Mouse (Mus musculus): ENCODE measurements around the gene Rbm14. TPM values are rescaled to one million over a fixed set of nuclear protein-coding genes. Genes with fewer than 3 reads are reported as not detected.

The Rbm14 gene
- polyA plus RNA-seq (2012; rRNA removed): 158 and 205 TPM in 2 replicates

DNA sequence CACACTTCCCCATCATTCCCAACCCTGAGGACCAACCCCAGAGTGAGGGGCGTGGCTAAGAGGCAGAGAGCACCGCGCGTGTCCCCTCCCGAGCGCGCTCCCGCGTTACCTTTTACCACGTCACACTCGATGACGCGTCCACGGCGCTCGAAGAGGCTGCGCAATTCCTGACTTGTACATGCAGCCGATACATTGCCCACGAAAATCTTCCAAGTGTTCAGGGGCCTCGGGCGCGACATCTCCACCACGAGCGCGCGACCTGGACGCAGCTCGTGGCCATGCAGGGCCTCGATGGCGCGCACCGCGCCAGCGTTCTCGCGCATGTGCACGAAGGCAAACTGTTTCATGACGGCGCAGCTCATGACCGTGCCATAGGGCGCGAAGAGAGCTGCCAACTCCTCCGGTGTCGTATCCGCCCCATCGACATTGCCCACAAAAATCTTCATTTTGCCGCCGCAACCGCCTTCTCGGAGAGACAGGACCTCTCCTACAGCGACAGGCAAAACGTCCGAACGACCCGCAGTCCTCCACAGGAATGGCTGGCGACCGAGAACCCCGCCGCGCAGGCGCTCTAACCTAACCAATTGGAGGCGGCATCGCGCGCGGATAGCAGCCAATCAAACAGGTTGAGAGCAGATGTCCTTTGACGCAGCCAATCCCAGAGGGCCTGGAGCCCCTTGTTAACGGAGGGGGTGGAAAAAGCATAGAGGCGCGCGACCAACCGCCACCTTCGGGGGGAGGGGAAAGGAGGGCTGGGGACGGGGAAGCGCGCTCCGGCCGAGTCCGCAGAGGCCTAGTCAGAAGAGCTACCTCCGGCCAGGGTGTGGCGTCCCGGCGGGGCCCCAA is at the start of gene Rbm14, which contains the start of gene Gm21992:
Rbm14 (minus strand) TSS at position 572 of the 846 bp plus-strand sequence.
Gm21992 (minus strand) TSS at position 550 of the 846 bp plus-strand sequence.
- peak; percentile 96 for DNase-seq
- Histone ChIP-seq H3K27me3 (ENCODE audit: control insufficient read depth, insufficient read depth, low read length) (no peaks in the 10 kb centered on the region), H3K27ac (ENCODE audit: control insufficient read depth, insufficient read depth, low read length) (peak within 1 kb of the TSS; percentile 60), H3K36me3 (ENCODE audit: control insufficient read depth, insufficient read depth, low read length) (no peaks in the 10 kb centered on the region), H3K4me3 (ENCODE audit: control insufficient read depth, insufficient read depth, low read length) (peak within 1 kb of the TSS; percentile 65), H3K4me1 (replicated peaks; ENCODE audit: control insufficient read depth, insufficient read depth, low read length) (peaks cover 3% of the 10 kb centered on the region)
- under 1% methylated on average over 83 of the region's 83 CpGs for WGBS
- peak; percentile 53; the same call in 1 of the 2 replicates for TF ChIP-seq CTCF (IDR thresholded peaks at IDR 0.05; ENCODE audit: borderline replicate concordance, control insufficient read depth, extremely low read depth, insufficient read depth, low read length, poor library complexity)
- TF ChIP-seq POLR2A (IDR thresholded peaks at IDR 0.05; ENCODE audit: control insufficient read depth, extremely low read depth, insufficient read depth, low read length, poor library complexity): peak; percentile 98

- WGBS: 94% methylated on average over 6 of the region's 6 CpGs
- no peaks in the 10 kb centered on the region for H3K4me1 ChIP-seq (replicated peaks; ENCODE audit: control insufficient read depth, insufficient read depth, low read length)
- DNase-seq: no peak
- no peak overlapping the region for H3K27ac ChIP-seq (ENCODE audit: control insufficient read depth, insufficient read depth, low read length)
- TF ChIP-seq CTCF (IDR thresholded peaks at IDR 0.05; ENCODE audit: borderline replicate concordance, control insufficient read depth, extremely low read depth, insufficient read depth, low read length, poor library complexity) (no peak), POLR2A (IDR thresholded peaks at IDR 0.05; ENCODE audit: control insufficient read depth, extremely low read depth, insufficient read depth, low read length, poor library complexity) (no peak)
- peaks cover 4% of the 10 kb centered on the region; the same call in 1 of the 2 replicates for H3K27me3 ChIP-seq (ENCODE audit: control insufficient read depth, insufficient read depth, low read length)
- no peak overlapping the region for H3K4me3 ChIP-seq (ENCODE audit: control insufficient read depth, insufficient read depth, low read length)
- H3K36me3 ChIP-seq (ENCODE audit: control insufficient read depth, insufficient read depth, low read length): no peaks in the 10 kb centered on the region
Observed at GRCm38 (mm10) chr19:4859081-4859480, 47.6 kb upstream of the Rbm14 start.

GRCm38 (mm10) chr19:4855951-4856350 is 44.5 kb upstream of the Rbm14 start:
- no peaks in the 10 kb centered on the region for H3K4me1 ChIP-seq (replicated peaks; ENCODE audit: control insufficient read depth, insufficient read depth, low read length)
- H3K36me3 ChIP-seq (ENCODE audit: control insufficient read depth, insufficient read depth, low read length): no peaks in the 10 kb centered on the region
- WGBS: 85% methylated on average over 4 of the region's 4 CpGs
- no peak overlapping the region for H3K4me3 ChIP-seq (ENCODE audit: control insufficient read depth, insufficient read depth, low read length)
- peaks cover 6% of the 10 kb centered on the region; the same call in 1 of the 2 replicates for H3K27me3 ChIP-seq (ENCODE audit: control insufficient read depth, insufficient read depth, low read length)
- no peak overlapping the region; the same call in 1 of the 2 replicates for H3K27ac ChIP-seq (ENCODE audit: control insufficient read depth, insufficient read depth, low read length)
- DNase-seq: no peak
- TF ChIP-seq POLR2A (IDR thresholded peaks at IDR 0.05; ENCODE audit: control insufficient read depth, extremely low read depth, insufficient read depth, low read length, poor library complexity) (no peak), CTCF (IDR thresholded peaks at IDR 0.05; ENCODE audit: borderline replicate concordance, control insufficient read depth, extremely low read depth, insufficient read depth, low read length, poor library complexity) (no peak)

- H3K36me3 ChIP-seq (ENCODE audit: control insufficient read depth, insufficient read depth, low read length): no peaks in the 10 kb centered on the region
- WGBS: 22% methylated on average over 14 of the region's 14 CpGs
Observed at GRCm38 (mm10) chr19:4855470-4855820, 44.0 kb upstream of the Rbm14 start.

GRCm38 (mm10) chr19:4854552-4855469 is 43.4 kb upstream of the Rbm14 start, which contains the start of gene Ctsf:
Ctsf (plus strand) TSS chr19:4855130.
- H3K27ac ChIP-seq (ENCODE audit: control insufficient read depth, insufficient read depth, low read length): no peak within 1 kb of the TSS
- H3K36me3 ChIP-seq (ENCODE audit: control insufficient read depth, insufficient read depth, low read length): no peaks in the 10 kb centered on the region
- TF ChIP-seq POLR2A (IDR thresholded peaks at IDR 0.05; ENCODE audit: control insufficient read depth, extremely low read depth, insufficient read depth, low read length, poor library complexity) (no peak), CTCF (IDR thresholded peaks at IDR 0.05; ENCODE audit: borderline replicate concordance, control insufficient read depth, extremely low read depth, insufficient read depth, low read length, poor library complexity) (no peak)
- H3K4me1 ChIP-seq (replicated peaks; ENCODE audit: control insufficient read depth, insufficient read depth, low read length): no peaks in the 10 kb centered on the region
- DNase-seq: no peak
- H3K27me3 ChIP-seq (ENCODE audit: control insufficient read depth, insufficient read depth, low read length): peaks cover 6% of the 10 kb centered on the region; the same call in 1 of the 2 replicates
- peak within 1 kb of the TSS; percentile 12 for H3K4me3 ChIP-seq (ENCODE audit: control insufficient read depth, insufficient read depth, low read length)
- 7% methylated on average over 45 of the region's 45 CpGs for WGBS

More at GRCm38 (mm10) chr19:4855470-4855820, 44.0 kb upstream of the Rbm14 start:
- no peak for DNase-seq
- Histone ChIP-seq H3K4me1 (replicated peaks; ENCODE audit: control insufficient read depth, insufficient read depth, low read length) (no peaks in the 10 kb centered on the region), H3K27me3 (ENCODE audit: control insufficient read depth, insufficient read depth, low read length) (peaks cover 6% of the 10 kb centered on the region; the same call in 1 of the 2 replicates), H3K4me3 (ENCODE audit: control insufficient read depth, insufficient read depth, low read length) (peak overlapping the region; percentile 12), H3K27ac (ENCODE audit: control insufficient read depth, insufficient read depth, low read length) (no peak overlapping the region)
- TF ChIP-seq CTCF (IDR thresholded peaks at IDR 0.05; ENCODE audit: borderline replicate concordance, control insufficient read depth, extremely low read depth, insufficient read depth, low read length, poor library complexity): no peak
- no peak for TF ChIP-seq POLR2A (IDR thresholded peaks at IDR 0.05; ENCODE audit: control insufficient read depth, extremely low read depth, insufficient read depth, low read length, poor library complexity)

GRCm38 (mm10) chr19:4850281-4850680 is 38.8 kb upstream of the Rbm14 start:
- no peak overlapping the region for H3K4me3 ChIP-seq (ENCODE audit: control insufficient read depth, insufficient read depth, low read length)

More at GRCm38 (mm10) chr19:4850281-4850680, 38.8 kb upstream of the Rbm14 start:
- H3K4me1 ChIP-seq (replicated peaks; ENCODE audit: control insufficient read depth, insufficient read depth, low read length): no peaks in the 10 kb centered on the region
- TF ChIP-seq POLR2A (IDR thresholded peaks at IDR 0.05; ENCODE audit: control insufficient read depth, extremely low read depth, insufficient read depth, low read length, poor library complexity): no peak
- TF ChIP-seq CTCF (IDR thresholded peaks at IDR 0.05; ENCODE audit: borderline replicate concordance, control insufficient read depth, extremely low read depth, insufficient read depth, low read length, poor library complexity): no peak
- 76% methylated on average over 5 of the region's 5 CpGs for WGBS
- DNase-seq: no peak
- H3K27ac ChIP-seq (ENCODE audit: control insufficient read depth, insufficient read depth, low read length): no peak overlapping the region
- H3K27me3 ChIP-seq (ENCODE audit: control insufficient read depth, insufficient read depth, low read length): peaks cover 6% of the 10 kb centered on the region; the same call in 1 of the 2 replicates
- no peaks in the 10 kb centered on the region for H3K36me3 ChIP-seq (ENCODE audit: control insufficient read depth, insufficient read depth, low read length)

Data from thymus, adult 2 months (tissue).